Mouse (Mus musculus) lung, embryonic 14.5 days (tissue): ENCODE measurements around the gene Hacd4. TPM values are rescaled to one million over a fixed set of nuclear protein-coding genes. Genes with fewer than 3 reads are reported as not detected.
A peak's percentile ranks its signal among the peaks of the same experiment; 100 is the strongest.

Experiments used
- ATAC-seq: fragments of 200-750 bp; cut with Nextera tagmentation; 2 replicates; pipeline ENCODE4 v1.8.0; 2017; ENCODE audit warnings: mild to moderate bottlenecking, moderate TSS enrichment, moderate library complexity; ENCODE audit not compliant: insufficient read depth
- DNase-seq: peaks from one replicate; pipeline ENCODE4 v3.0.0-alpha.2; 2015
- H3K27ac ChIP-seq: fragments of 300-500 bp; sonication (generic); 2 replicates; pipeline ENCODE4 v1.5.1; 2014; ENCODE audit warnings: low read depth, mild to moderate bottlenecking, moderate library complexity
- H3K27me3 ChIP-seq: fragments of 300-500 bp; sonication (generic); 2 replicates; pipeline ENCODE4 v1.6.1; 2014; ENCODE audit warnings: low read length, control low read depth; ENCODE audit not compliant: insufficient read depth
- H3K36me3 ChIP-seq: fragments of 300-500 bp; sonication (generic); 2 replicates; pipeline ENCODE4 v1.6.1; 2014; ENCODE audit warnings: control low read depth; ENCODE audit not compliant: insufficient read depth
- H3K4me1 ChIP-seq: fragments of 300-500 bp; sonication (generic); 2 replicates; pipeline ENCODE4 v1.6.1; 2014; ENCODE audit warnings: antibody characterized with exemption, control low read depth; ENCODE audit not compliant: insufficient read depth
- H3K4me2 ChIP-seq: fragments of 300-500 bp; sonication (generic); 2 replicates; pipeline ENCODE4 v1.6.1; 2014; ENCODE audit warnings: mild to moderate bottlenecking
- H3K4me3 ChIP-seq: fragments of 300-500 bp; sonication (generic); 2 replicates; pipeline ENCODE4 v1.5.1; 2014; ENCODE audit warnings: low read depth, low read length
- H3K9ac ChIP-seq: fragments of 300-500 bp; sonication (generic); 2 replicates; pipeline ENCODE4 v1.6.1; 2014
- H3K9me3 ChIP-seq: fragments of 300-500 bp; sonication (generic); 2 replicates; pipeline ENCODE4 v1.6.1; 2016; ENCODE audit warnings: low read depth, low read length, control low read depth
- CTCF ChIP-seq: IDR thresholded peaks from 2 replicates; pipeline ENCODE4 v1.5.1; 2016; ENCODE audit warnings: antibody characterized with exemption, low read depth
- WGBS: fragments of 180-500 bp; shearing (Covaris S2); extraction: QIAGEN DNeasy Blood & Tissue Kit; methylation state at CpG from one replicate; pipeline ENCODE4 v1.1.7; 2014; 5-methylcytosine and 5-hydroxymethylcytosine counted together
- polyA plus RNA-seq: library from polyadenylated mRNA; unstranded; fragments of >200 nt; fragmentation: Nextera tagmentation; extraction: Ambion mirVana; gene quantifications from 2 replicates; pipeline ENCODE4 v1.2.1, GENCODE M21; 2014

The Hacd4 gene
- polyA plus RNA-seq, 1 experiment from 2014 or later, result 9.3 TPM

GRCm38 (mm10) chr4:88356652-88357051, 82.1 kb downstream of the Hacd4 start:
- DNase-seq (peak; percentile 65), ATAC-seq (no peak)
- Histone ChIP-seq H3K4me3 (no peak overlapping the region), H3K27ac (no peak overlapping the region), H3K4me1 (no peaks in the 10 kb centered on the region), H3K9me3 (no peaks in the 10 kb centered on the region), H3K9ac (no peak overlapping the region), H3K4me2 (no peak overlapping the region), H3K27me3 (no peaks in the 10 kb centered on the region), H3K36me3 (no peaks in the 10 kb centered on the region)
- peak; percentile 60 for TF ChIP-seq CTCF
- WGBS, result 72% methylated on average over 2 of the region's 2 CpGs

GRCm38 (mm10) chr4:88350910-88351309, 87.8 kb downstream of the Hacd4 start:
- peak; percentile 44; the same call in 1 of the 2 replicates for ATAC-seq
- peak; percentile 97 for TF ChIP-seq CTCF

More at GRCm38 (mm10) chr4:88350910-88351309, 87.8 kb downstream of the Hacd4 start:
- 1% methylated on average over 4 of the region's 4 CpGs for WGBS
- Histone ChIP-seq H3K36me3 (no peaks in the 10 kb centered on the region), H3K9me3 (no peaks in the 10 kb centered on the region), H3K27me3 (no peaks in the 10 kb centered on the region), H3K4me3 (no peak overlapping the region), H3K4me1 (no peaks in the 10 kb centered on the region), H3K27ac (no peak overlapping the region), H3K9ac (no peak overlapping the region), H3K4me2 (no peak overlapping the region)
- peak; percentile 94 for DNase-seq

Other genes starting within 250 kb of the Hacd4 start
- gene Ifnb1, start 83.8 kb upstream of the Hacd4 start, polyA plus RNA-seq, result not detected in 2 replicates
- not detected in 2 replicates for gene Ifna15, start 119.3 kb upstream of the Hacd4 start, polyA plus RNA-seq
- not detected in 2 replicates for gene Ifna14, start 132.9 kb upstream of the Hacd4 start, polyA plus RNA-seq
- not detected in 2 replicates for gene Ifna9, start 153.5 kb upstream of the Hacd4 start, polyA plus RNA-seq
- gene Ifna12, start 164.4 kb upstream of the Hacd4 start, polyA plus RNA-seq, result not detected in 2 replicates
- gene C87499, start 195.5 kb upstream of the Hacd4 start, polyA plus RNA-seq, result not detected in 2 replicates
- not detected in 2 replicates for gene Ifna13, start 205.5 kb upstream of the Hacd4 start, polyA plus RNA-seq
- not detected in 2 replicates for gene Ifna16, start 238.0 kb upstream of the Hacd4 start, polyA plus RNA-seq
- gene Ifna2, start 245.0 kb upstream of the Hacd4 start, polyA plus RNA-seq, result not detected in 2 replicates